Mouse (Mus musculus): Measurements from ENCODE around the gene Gm5737.

DNA sequence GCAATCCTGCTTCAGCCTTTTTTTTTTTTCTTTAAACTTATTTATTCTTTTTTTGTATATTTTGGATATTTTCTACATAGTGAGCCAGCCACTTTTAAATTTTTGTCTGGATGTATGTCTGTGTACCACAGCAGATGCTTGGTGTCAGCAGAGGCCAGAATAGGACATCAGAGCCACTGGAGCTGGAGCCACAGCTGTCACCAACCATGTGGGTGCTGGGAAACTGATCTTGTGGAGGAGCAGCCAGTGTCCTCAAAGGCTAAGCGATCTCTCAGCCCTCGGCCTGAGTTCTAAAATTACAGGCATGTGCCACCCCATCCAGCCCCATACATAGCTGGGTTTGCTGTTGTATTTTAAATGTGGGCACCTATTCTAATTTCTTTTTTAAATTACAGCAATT lies 27.6 kb downstream of the Gm5737 start:
- no peak for TF ChIP-seq ZC3H11A (IDR thresholded peaks at IDR 0.05; ENCODE audit: low read depth, low read length)
- no peak for TF ChIP-seq RCOR1 (IDR thresholded peaks at IDR 0.05; ENCODE audit: low read depth, low read length)
- TF ChIP-seq CTCF (IDR thresholded peaks at IDR 0.05 in 2 of 3, conservative IDR thresholded peaks at IDR 0.05 in 1 of 3; ENCODE audit: control insufficient read depth in 1 of 3, insufficient read depth in 1 of 3, low read depth in 2 of 3, low read length in 3 of 3, poor library complexity in 1 of 3, severe bottlenecking in 1 of 3), result no peak
- TF ChIP-seq CHD1 (IDR thresholded peaks at IDR 0.05; ENCODE audit: low read depth, low read length), result no peak
- TF ChIP-seq TAL1 (IDR thresholded peaks at IDR 0.05; ENCODE audit: low read length), result no peak
- no peak for TF ChIP-seq EP300 (IDR thresholded peaks at IDR 0.05; ENCODE audit: low read depth in 1 of 2, low read length in 2 of 2)
- no peak for TF ChIP-seq USF2 (IDR thresholded peaks at IDR 0.05; ENCODE audit: borderline replicate concordance in 1 of 2, insufficient read depth in 1 of 2, low read depth in 1 of 2, low read length in 2 of 2)
- TF ChIP-seq ZMIZ1 (IDR thresholded peaks at IDR 0.05; ENCODE audit: low read depth, low read length), result no peak
- no peak for TF ChIP-seq POLR2A (IDR thresholded peaks at IDR 0.05; ENCODE audit: control insufficient read depth in 1 of 2, insufficient read depth in 1 of 2, low read depth in 1 of 2, low read length in 2 of 2, poor library complexity in 1 of 2)
- no peak for TF ChIP-seq RAD21 (IDR thresholded peaks at IDR 0.05; ENCODE audit: low read depth, low read length)
- no peak for TF ChIP-seq POLR2AphosphoS5 (IDR thresholded peaks at IDR 0.05; ENCODE audit: borderline replicate concordance, low read depth, low read length)
- no peak for TF ChIP-seq NRF1 (IDR thresholded peaks at IDR 0.05; ENCODE audit: insufficient read depth, low read depth, low read length, poor library complexity, severe bottlenecking)
- no peak for TF ChIP-seq E2F4 (IDR thresholded peaks at IDR 0.05; ENCODE audit: borderline replicate concordance, low read depth, low read length)

Data from MEL (cell line).